Mouse (Mus musculus) bone marrow macrophage, adult 2 months (primary cell): Measurements from ENCODE around the gene Cd6.

Source experiments
- CTCF ChIP-seq: IDR thresholded peaks from 2 replicates; pipeline ENCODE4 v1.5.1; 2012; ENCODE audit warnings: low read depth, mild to moderate bottlenecking, low read length, moderate library complexity
- POLR2A ChIP-seq: IDR thresholded peaks from 2 replicates; pipeline ENCODE4 v1.6.1; 2012; ENCODE audit warnings: mild to moderate bottlenecking, low read depth, low read length, borderline replicate concordance

GRCm38 (mm10) chr19:10757526-10757925, 72.3 kb downstream of the Cd6 start:
- TF ChIP-seq CTCF (no peak), POLR2A (no peak)
